Mouse (Mus musculus): ENCODE measurements at regions not wholly inside any gene's neighbourhood (a gene's known extent, or its start where the extent isn't known, plus 50 kb on each side); places are given as distances from the start of the nearest gene placed in this dataset.

DNA sequence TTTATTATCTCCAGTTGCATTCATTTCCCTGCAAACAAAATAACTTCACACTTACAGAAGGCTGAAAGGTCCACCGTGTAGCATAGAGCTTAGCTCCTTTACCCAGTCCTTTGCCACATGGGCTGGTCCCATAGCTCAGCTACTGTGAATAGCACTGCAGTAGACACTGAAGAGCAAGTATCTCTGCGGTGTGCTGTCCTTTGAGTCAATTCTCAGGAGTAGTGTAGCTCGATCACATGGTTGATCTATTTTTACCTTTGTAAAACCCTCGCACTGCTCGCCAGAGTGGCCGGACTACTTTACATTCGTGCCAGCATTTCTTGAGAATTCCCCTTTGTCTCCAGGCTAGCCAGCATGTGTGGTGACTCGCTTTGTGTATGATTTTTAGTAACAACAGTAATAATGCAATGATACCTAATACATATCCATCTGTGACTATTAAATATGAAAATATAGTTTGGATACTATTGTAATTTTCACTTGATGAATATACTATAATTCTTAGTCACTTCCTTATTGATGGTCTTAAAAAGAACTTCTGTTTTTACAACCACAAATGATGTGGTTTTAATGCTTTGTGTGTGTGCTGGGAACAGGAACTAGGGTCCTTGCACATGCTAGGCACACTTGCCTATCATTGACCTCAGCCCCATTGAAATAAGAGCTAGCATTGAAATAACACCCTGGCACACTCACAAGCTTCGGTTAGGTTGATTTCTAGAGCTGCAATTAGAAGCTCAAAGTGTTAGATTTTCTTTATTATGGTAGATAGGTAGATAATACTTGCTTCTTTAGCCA lies 257.7 kb upstream of the Atp11b start:
- DNase-seq (ENCODE audit: low read depth, low spot score): no peak

DNA sequence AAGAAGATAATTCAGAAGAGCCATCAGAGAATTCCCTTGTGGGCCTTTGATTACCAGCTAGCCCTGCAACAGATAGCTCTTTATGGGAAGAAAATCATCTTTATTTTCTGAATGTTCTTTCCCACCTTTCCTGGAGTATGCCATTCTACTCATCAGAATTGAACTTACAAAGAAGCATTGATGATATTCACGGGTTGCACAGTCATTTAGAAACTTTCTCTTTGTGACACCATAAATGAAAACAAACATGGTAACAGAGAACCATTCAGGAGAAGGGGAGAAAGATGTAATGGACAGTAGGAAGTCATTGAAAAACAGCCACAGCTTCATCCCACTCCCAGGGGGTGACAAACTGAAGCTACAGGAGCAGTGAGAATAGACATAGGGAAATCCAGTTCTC lies 243.6 kb upstream of the Atp11b start:
- DNase-seq (ENCODE audit: low read depth, low spot score): no peak

DNA sequence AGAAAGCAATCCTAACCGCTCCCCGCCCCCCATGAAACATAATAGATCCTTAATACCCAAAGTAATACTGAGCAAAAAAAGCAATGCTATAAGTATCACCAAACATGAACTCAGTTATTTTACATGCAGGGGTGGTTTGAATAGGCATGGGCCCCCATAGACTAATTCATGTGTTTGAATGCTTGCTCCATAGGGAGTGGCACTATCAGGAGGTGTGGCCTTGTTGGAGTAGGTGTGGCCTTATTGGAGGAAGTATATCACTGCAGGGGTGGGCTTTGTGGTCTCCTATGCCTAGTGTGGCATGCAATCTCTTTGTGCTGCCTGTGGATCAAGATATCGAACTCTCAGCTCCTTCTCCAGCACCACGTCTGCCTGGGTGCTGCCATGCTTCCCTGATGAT lies 237.4 kb upstream of the Atp11b start:
- DNase-seq (ENCODE audit: low read depth, low spot score): no peak

DNA sequence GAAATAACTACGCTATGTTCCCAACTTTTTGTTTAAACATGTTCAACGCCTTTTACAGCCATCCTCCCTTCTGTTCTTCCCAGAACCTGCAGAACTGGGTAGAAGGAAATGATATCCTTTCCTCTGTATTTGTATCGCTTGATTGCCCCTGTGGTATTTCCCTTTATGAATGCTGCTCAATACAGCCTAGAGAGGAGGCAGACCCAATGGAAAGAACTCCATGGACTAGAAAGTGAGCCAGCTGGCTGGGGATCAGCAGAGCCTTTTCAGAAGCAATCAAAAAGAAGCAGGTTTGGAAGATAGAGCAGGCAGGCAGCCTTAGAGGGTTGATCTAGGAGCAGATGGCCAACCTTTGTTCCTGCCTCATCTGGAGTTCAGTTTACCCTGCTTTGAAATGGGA lies 233.8 kb upstream of the Atp11b start:
- no peak for DNase-seq (ENCODE audit: low read depth, low spot score)

DNA sequence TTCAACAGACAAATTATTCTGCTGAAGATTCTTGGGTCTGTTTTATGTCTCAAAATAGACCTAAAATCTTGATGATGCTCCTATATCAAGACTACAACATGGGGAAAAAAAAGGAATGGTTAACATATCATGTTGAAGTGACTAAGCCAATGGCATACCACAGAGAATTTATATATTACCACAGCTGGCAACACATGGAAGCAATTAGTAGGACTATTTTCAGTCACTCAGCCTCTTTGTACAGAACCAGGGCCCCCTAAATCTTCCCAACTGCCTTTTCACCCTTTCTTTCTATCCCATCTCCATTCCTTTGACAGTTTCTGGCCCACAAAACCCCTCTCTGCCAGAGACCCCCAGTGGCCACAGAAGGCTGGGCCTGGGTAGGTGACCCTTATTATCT lies 206.2 kb upstream of the Atp11b start:
- DNase-seq (ENCODE audit: low read depth, low spot score): no peak

DNA sequence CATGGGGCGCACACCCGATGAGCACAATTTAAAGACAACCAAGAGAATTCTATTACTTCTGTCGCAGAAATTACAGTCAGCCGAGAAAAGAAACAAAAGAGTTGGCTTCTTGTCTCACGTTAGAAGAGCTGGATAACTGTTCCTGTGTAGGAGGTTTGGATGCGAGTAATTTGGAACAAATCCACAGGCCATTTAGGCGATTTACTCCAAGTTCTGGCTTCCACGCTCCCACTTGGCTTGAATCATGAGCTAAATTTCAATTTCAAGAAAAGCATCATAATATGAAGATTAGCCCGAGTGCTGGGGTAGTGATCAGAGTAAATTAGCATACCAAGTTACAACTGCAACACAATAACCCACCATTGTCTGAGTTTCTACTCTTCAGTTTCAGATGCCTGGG lies 202.1 kb upstream of the Atp11b start:
- DNase-seq (ENCODE audit: low read depth, low spot score): no peak

DNA sequence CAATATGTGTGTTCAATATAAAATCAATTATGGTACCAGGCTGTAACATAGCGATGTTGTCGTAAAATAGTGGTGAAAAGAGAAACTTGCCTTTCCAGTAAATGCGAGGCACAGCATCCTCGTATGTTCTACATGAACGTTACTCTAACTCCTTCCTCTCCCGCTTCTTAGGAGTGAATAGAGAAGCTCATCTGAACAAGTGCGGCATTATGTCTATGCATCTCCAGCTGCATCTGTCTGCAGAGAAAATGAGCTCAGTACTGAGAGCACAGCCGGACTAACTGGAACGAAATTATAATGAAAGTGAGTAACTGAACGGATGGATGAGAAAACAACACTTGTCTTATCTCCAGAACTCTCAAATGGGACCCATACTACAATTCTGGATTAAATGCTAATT lies 193.5 kb upstream of the Atp11b start:
- DNase-seq (ENCODE audit: low read depth, low spot score): no peak

DNA sequence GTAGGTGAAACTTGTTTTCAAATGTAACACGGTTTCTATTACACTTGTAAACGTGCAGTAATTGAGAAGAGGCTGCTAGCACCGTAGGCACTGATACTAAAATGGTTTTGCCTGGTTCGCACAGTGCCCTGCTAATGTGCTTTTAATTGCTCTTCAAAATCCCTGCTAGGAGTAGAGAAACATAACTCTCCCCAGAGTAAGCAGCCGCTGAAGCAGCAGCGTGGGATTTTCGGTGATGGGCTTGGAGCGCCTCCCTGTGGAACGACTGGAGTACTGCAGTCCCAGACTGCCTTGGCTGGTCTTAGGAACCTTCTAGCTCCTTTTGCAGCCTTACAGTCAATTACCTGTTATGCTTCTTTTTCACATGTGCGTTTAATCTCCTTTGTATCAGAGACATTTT lies 179.5 kb upstream of the Atp11b start:
- DNase-seq (ENCODE audit: low read depth, low spot score): no peak

Data from CD4-positive helper T cell, adult 2 months (primary cell).